ENCODE assay signal across 10 mouse cellular contexts in genomic region chr2:181662620-181663297, GRCm38 (mm10). TPM values are rescaled to one million over a fixed set of nuclear protein-coding genes. Genes with fewer than 3 reads are reported as not detected.
DNase-seq lines count a peak whose midpoint lies in the region; ATAC-seq and TF ChIP-seq lines count a peak whose summit lies in the region.
"Had no signal": no experiment of that assay in that cellular context is flagged by ENCODE, and none has a peak within 500 bp of the region (broad histone marks: within the 10 kb centered on the region; RNA-seq: fewer than 3 reads in every experiment).

No protein-coding gene starts in this region.

- no peaks in the 10 kb centered on the region for H3K9me3 ChIP-seq in heart, embryonic 15.5 days (replicated peaks)
- H3K9me3 ChIP-seq: embryonic facial prominence, embryonic 15.5 days had no signal

- peak; percentile 24 for ATAC-seq in heart, embryonic 15.5 days (replicated peaks; ENCODE audit: insufficient number of reproducible peaks, insufficient read depth, low FRiP score, low read depth)

- no peak for TF ChIP-seq CTCF in liver, adult 2 months (IDR thresholded peaks at IDR 0.05; ENCODE audit: low read depth, low read length)

- no peak overlapping the region for H3K9ac ChIP-seq in liver, adult 2 months (ENCODE audit: low read depth, low read length)
- H3K9ac ChIP-seq in heart, embryonic 15.5 days = no peak overlapping the region
- H3K9ac ChIP-seq: embryonic facial prominence, embryonic 15.5 days had no signal

- H3K27me3 ChIP-seq in liver, adult 2 months (ENCODE audit: control insufficient read depth, insufficient read depth, low read length) = no peaks in the 10 kb centered on the region
- H3K27me3 ChIP-seq in heart, embryonic 15.5 days = peaks cover 7% of the 10 kb centered on the region; the same call in 1 of the 2 replicates
- H3K27me3 ChIP-seq: embryonic facial prominence, embryonic 15.5 days had no signal

- 89% methylated on average over 3 of the region's 3 CpGs for WGBS in liver, adult 2 months
- 79% methylated on average over 3 of the region's 3 CpGs for WGBS in heart, embryonic 15.5 days

- peak overlapping the region; percentile 74 for H3K27ac ChIP-seq in liver, adult 2 months (replicated peaks; ENCODE audit: insufficient read depth, low read depth, low read length)
- H3K27ac ChIP-seq in heart, embryonic 15.5 days = peak overlapping the region; percentile 72

- H3K4me3 ChIP-seq in liver, adult 2 months (ENCODE audit: insufficient read depth, low read depth, low read length) = no peak overlapping the region
- no peak overlapping the region for H3K4me3 ChIP-seq in heart, embryonic 15.5 days
- H3K4me3 ChIP-seq: embryonic facial prominence, embryonic 15.5 days had no signal

- H3K4me1 ChIP-seq in liver, adult 2 months (ENCODE audit: control insufficient read depth, insufficient read depth, low read length) = no peaks in the 10 kb centered on the region
- peaks cover 7% of the 10 kb centered on the region for H3K4me1 ChIP-seq in heart, embryonic 15.5 days (replicated peaks)

- H3K79me2 ChIP-seq in liver, adult 2 months (ENCODE audit: control insufficient read depth, insufficient read depth, low read length) = no peaks in the 10 kb centered on the region

- intact Hi-C loops in left cerebral cortex, postnatal 25 days (cut with DNase I) = no loop called here
- intact Hi-C loops in left cerebral cortex, postnatal 36 days (cut with DNase I) = no loop called here

- peaks cover 2% of the 10 kb centered on the region; the same call in 1 of the 2 replicates for H3K36me3 ChIP-seq in liver, adult 2 months (ENCODE audit: control insufficient read depth, insufficient read depth, low read length)
- no peaks in the 10 kb centered on the region for H3K36me3 ChIP-seq in heart, embryonic 15.5 days
- H3K36me3 ChIP-seq: embryonic facial prominence, embryonic 15.5 days had no signal

- TF ChIP-seq POLR2A in liver, adult 2 months (IDR thresholded peaks at IDR 0.05; ENCODE audit: extremely low read depth, insufficient read depth, low read length) = no peak

- DNase-seq in liver, adult 2 months (ENCODE audit: extremely low read depth, low read depth, low spot score) = no peak
- DNase-seq in liver = no peak
- DNase-seq in kidney, postnatal 10 days = peak; percentile 63
- peak; percentile 22 for DNase-seq in lung, postnatal 25 days (ENCODE audit: low spot score)
- no peak for DNase-seq in left cerebral cortex, postnatal 25 days (ENCODE audit: low spot score in 2 of 2)
- DNase-seq in left cerebral cortex, postnatal 36 days (ENCODE audit: low spot score in 2 of 2) = no peak

- H3K4me2 ChIP-seq in heart, embryonic 15.5 days = no peak overlapping the region
- H3K4me2 ChIP-seq: embryonic facial prominence, embryonic 15.5 days had no signal

RNA-seq across cellular contexts. Expression of gene Gm29797, which starts 5.9 kb away (rescaled TPM):
- not detected in 2 replicates for total RNA-seq in liver, adult 2 months (2014; rRNA removed)
- not detected in 2 replicates for polyA plus RNA-seq in liver, adult 2 months (2012; rRNA removed)
- polyA plus RNA-seq in heart, embryonic 15.5 days (2015; fragmentation: Nextera tagmentation; extraction: Ambion mirVana) = not detected in 2 replicates
- not detected for total RNA-seq in left cerebral cortex, postnatal 25 days (2021)
- under 1 TPM in 1 of 2 experiments, not detected in 1; 0.75 TPM for total RNA-seq in left cerebral cortex, postnatal 36 days (2021)
- polyA plus RNA-seq: gonadal fat pad, adult 2 months had no signal

RNA-seq across cellular contexts. Expression of gene Sox18, which starts 8.7 kb away (rescaled TPM):
- 1.4 and 2.9 TPM in 2 replicates for total RNA-seq in liver, adult 2 months (2014; rRNA removed)
- 8.0 and 9.8 TPM in 2 replicates for polyA plus RNA-seq in liver, adult 2 months (2012; rRNA removed)
- polyA plus RNA-seq in heart, embryonic 15.5 days (2015; fragmentation: Nextera tagmentation; extraction: Ambion mirVana) = 41.9 and 47.2 TPM in 2 replicates
- total RNA-seq in left cerebral cortex, postnatal 25 days (2021) = 10 to 100 TPM; 10.9 to 11.4 TPM
- 10 to 100 TPM; 11.3 to 14.7 TPM for total RNA-seq in left cerebral cortex, postnatal 36 days (2021)

RNA-seq across cellular contexts. Expression of gene Tcea2, which starts 17.4 kb away (rescaled TPM):
- total RNA-seq in liver, adult 2 months (2014; rRNA removed) = 1.1 and 1.4 TPM in 2 replicates
- polyA plus RNA-seq in liver, adult 2 months (2012; rRNA removed) = 1.8 and 2.8 TPM in 2 replicates
- polyA plus RNA-seq in heart, embryonic 15.5 days (2015; fragmentation: Nextera tagmentation; extraction: Ambion mirVana) = 13.5 and 19.2 TPM in 2 replicates
- total RNA-seq in left cerebral cortex, postnatal 25 days (2021) = 10 to 100 TPM; 61.9 to 63.3 TPM
- total RNA-seq in left cerebral cortex, postnatal 36 days (2021) = 10 to 100 TPM; 64.9 to 75.5 TPM

RNA-seq across cellular contexts. Expression of gene Rgs19, which starts 31.0 kb away (rescaled TPM):
- total RNA-seq in liver, adult 2 months (2014; rRNA removed) = 1.5 and 3.2 TPM in 2 replicates
- polyA plus RNA-seq in liver, adult 2 months (2012; rRNA removed) = 4.5 and 7.8 TPM in 2 replicates
- 30.9 and 45.3 TPM in 2 replicates for polyA plus RNA-seq in heart, embryonic 15.5 days (2015; fragmentation: Nextera tagmentation; extraction: Ambion mirVana)
- 10 to 100 TPM; 30.2 to 35.3 TPM for total RNA-seq in left cerebral cortex, postnatal 25 days (2021)
- 10 to 100 TPM; 32.7 to 36.0 TPM for total RNA-seq in left cerebral cortex, postnatal 36 days (2021)

RNA-seq across cellular contexts. Expression of gene Lkaaear1, which starts 35.5 kb away (rescaled TPM):
- total RNA-seq in liver, adult 2 months (2014; rRNA removed) = not detected in 2 replicates
- polyA plus RNA-seq in liver, adult 2 months (2012; rRNA removed) = not detected in 2 replicates
- polyA plus RNA-seq in heart, embryonic 15.5 days (2015; fragmentation: Nextera tagmentation; extraction: Ambion mirVana) = not detected in 2 replicates
- total RNA-seq in left cerebral cortex, postnatal 25 days (2021) = not detected
- total RNA-seq in left cerebral cortex, postnatal 36 days (2021) = not detected
- polyA plus RNA-seq: embryonic facial prominence, embryonic 15.5 days; limb, embryonic 14.5 days had no signal

Comparison
In these comparisons a context has a peak if more than half of its experiments do, and no peak if none do; other contexts are left out.
1. DNase-seq: peak in kidney, postnatal 10 days (single experiment) and lung, postnatal 25 days (single experiment); none in liver, adult 2 months (single experiment), liver (single experiment), left cerebral cortex, postnatal 25 days (0 of 2) and left cerebral cortex, postnatal 36 days (0 of 2).
2. RNA of gene Tcea2, which starts 17.4 kb away (total RNA-seq): 64.9 to 75.5 TPM in left cerebral cortex, postnatal 36 days and 61.9 to 63.3 TPM in left cerebral cortex, postnatal 25 days; 1.1 to 1.4 TPM in liver, adult 2 months; every median in the first group is over 10 times any median in the second.